Mouse (Mus musculus) CH12.LX (cell line): ENCODE measurements around the gene Ldlrad3. TPM values are rescaled to one million over a fixed set of nuclear protein-coding genes. Genes with fewer than 3 reads are reported as not detected.

ENCODE experiments used
- DNase-seq: peaks from one replicate; pipeline ENCODE4 v3.0.0-alpha.2; 2013; ENCODE audit errors: extremely low read depth
- H3K27ac ChIP-seq: 2 replicates; pipeline ENCODE4 v1.5.1; 2012; ENCODE audit warnings: low read depth, mild to moderate bottlenecking, control low read depth, moderate library complexity; ENCODE audit not compliant: insufficient read depth
- H3K27me3 ChIP-seq: replicated peaks from 2 replicates; pipeline ENCODE3; 2012; ENCODE audit warnings: inconsistent platforms
- H3K36me3 ChIP-seq, 2 experiments: replicated peaks in 1 of 2; 2 replicates each; pipeline versions ENCODE3 to v1.6.1; 2012; ENCODE audit warnings: inconsistent platforms in 1 of 2, low read length in 1 of 2, mild to moderate bottlenecking in 1 of 2, mixed read lengths in 1 of 2, moderate library complexity in 1 of 2; ENCODE audit not compliant: control insufficient read depth in 1 of 2, insufficient read depth in 1 of 2
- H3K4me1 ChIP-seq, 2 experiments: 2 replicates each; pipeline ENCODE4 v1.6.1; 2012; ENCODE audit warnings: inconsistent platforms in 1 of 2, moderate library complexity in 1 of 2; ENCODE audit not compliant: insufficient read depth in 2 of 2, control insufficient read depth in 1 of 2
- H3K4me2 ChIP-seq: 2 replicates; pipeline ENCODE4 v1.6.1; 2012; ENCODE audit warnings: low read depth, mild to moderate bottlenecking, control low read depth; ENCODE audit not compliant: poor library complexity, insufficient read depth, severe bottlenecking
- H3K4me3 ChIP-seq, 3 experiments: fragments of 150-350 bp in 1 of 3; sonication (generic) in 1 of 3; replicated peaks in 1 of 3; 2 replicates each; pipeline versions ENCODE3 to v1.5.1; 2011 to 2012; ENCODE audit warnings: low read depth in 2 of 3, low read length in 2 of 3, mild to moderate bottlenecking in 2 of 3, moderate library complexity in 2 of 3, control low read depth in 1 of 3, improper control_type of control experiment in 1 of 3, inconsistent platforms in 1 of 3, mixed read lengths in 1 of 3; ENCODE audit not compliant: poor library complexity in 1 of 3
- H3K79me2 ChIP-seq: replicated peaks from 2 replicates; pipeline ENCODE4 v1.6.1; 2012; ENCODE audit warnings: mild to moderate bottlenecking, moderate library complexity; ENCODE audit not compliant: control insufficient read depth, poor library complexity, insufficient read depth, severe bottlenecking; ENCODE audit errors: extremely low read depth
- H3K9ac ChIP-seq: 2 replicates; pipeline ENCODE4 v1.6.1; 2012; ENCODE audit warnings: low read depth, mild to moderate bottlenecking, control low read depth, moderate library complexity; ENCODE audit not compliant: insufficient read depth
- H3K9me3 ChIP-seq: replicated peaks from 2 replicates; pipeline ENCODE3; 2012; ENCODE audit warnings: low read length, inconsistent platforms, mixed read lengths
- CHD1 ChIP-seq: IDR thresholded peaks from 2 replicates; pipeline ENCODE4 v1.6.1; 2012; ENCODE audit warnings: low read depth, low read length, improper control_type of control experiment, inconsistent platforms
- E2F4 ChIP-seq: IDR thresholded peaks from 2 replicates; pipeline ENCODE4 v1.6.1; 2011; ENCODE audit warnings: low read depth, low read length, improper control_type of control experiment; ENCODE audit not compliant: insufficient replicate concordance
- ELF1 ChIP-seq: IDR thresholded peaks from 2 replicates; pipeline ENCODE4 v1.6.1; 2014; ENCODE audit warnings: low read depth, mild to moderate bottlenecking, inconsistent platforms, low read length, improper control_type of control experiment
- EP300 ChIP-seq: IDR thresholded peaks from 2 replicates; pipeline ENCODE4 v1.6.1; 2011; ENCODE audit warnings: low read length, improper control_type of control experiment
- GABPA ChIP-seq: IDR thresholded peaks from 2 replicates; pipeline ENCODE4 v1.6.1; 2012; ENCODE audit warnings: low read depth, low read length, improper control_type of control experiment, inconsistent platforms; ENCODE audit not compliant: insufficient replicate concordance
- JUN ChIP-seq: IDR thresholded peaks from 2 replicates; pipeline ENCODE4 v1.6.1; 2011; ENCODE audit warnings: low read depth, mild to moderate bottlenecking, low read length, improper control_type of control experiment, moderate library complexity; ENCODE audit not compliant: insufficient read depth
- JUND ChIP-seq: conservative IDR thresholded peaks from 2 replicates; pipeline ENCODE4 v1.6.1; 2011; ENCODE audit warnings: low read depth, low read length, improper control_type of control experiment
- MAX ChIP-seq: IDR thresholded peaks from 2 replicates; pipeline ENCODE4 v1.6.1; 2011; ENCODE audit warnings: low read length, improper control_type of control experiment
- MYC ChIP-seq: IDR thresholded peaks from 2 replicates; pipeline ENCODE4 v1.6.1; 2011; ENCODE audit warnings: low read depth, mild to moderate bottlenecking, improper control_type of control experiment, low read length
- NELFE ChIP-seq: IDR thresholded peaks from 2 replicates; pipeline ENCODE4 v1.6.1; 2011; ENCODE audit warnings: low read depth, low read length, improper control_type of control experiment
- PAX5 ChIP-seq: IDR thresholded peaks from 2 replicates; pipeline ENCODE4 v1.6.1; 2012; ENCODE audit warnings: low read length, inconsistent platforms, mixed read lengths
- POLR2A ChIP-seq: IDR thresholded peaks from 2 replicates; pipeline ENCODE4 v1.6.1; 2011; ENCODE audit warnings: low read depth, mild to moderate bottlenecking, improper control_type of control experiment, low read length
- RAD21 ChIP-seq: IDR thresholded peaks from 2 replicates; pipeline ENCODE4 v1.6.1; 2011; ENCODE audit warnings: low read depth, mild to moderate bottlenecking, low read length, improper control_type of control experiment, moderate library complexity
- SIN3A ChIP-seq: IDR thresholded peaks from 2 replicates; pipeline ENCODE4 v1.6.1; 2012; ENCODE audit warnings: low read length, improper control_type of control experiment, inconsistent platforms
- TCF12 ChIP-seq: IDR thresholded peaks from 2 replicates; pipeline ENCODE4 v1.6.1; 2014; ENCODE audit warnings: low read depth, mild to moderate bottlenecking, inconsistent platforms, low read length, improper control_type of control experiment
- UBTF ChIP-seq: IDR thresholded peaks from 2 replicates; pipeline ENCODE4 v1.6.1; 2012; ENCODE audit warnings: low read depth, mild to moderate bottlenecking, inconsistent platforms, low read length, improper control_type of control experiment, moderate library complexity
- USF1 ChIP-seq: IDR thresholded peaks from 2 replicates; pipeline ENCODE4 v1.6.1; 2014; ENCODE audit warnings: low read depth, mild to moderate bottlenecking, inconsistent platforms, low read length, improper control_type of control experiment
- ZMIZ1 ChIP-seq: IDR thresholded peaks from 2 replicates; pipeline ENCODE4 v1.6.1; 2012; ENCODE audit warnings: low read depth, mild to moderate bottlenecking, inconsistent platforms, low read length, improper control_type of control experiment
- dilution Hi-C: fragments of 300-500 bp; cut with MboI; formaldehyde crosslinking; loops from 2 replicates; pipeline ENCODE4 v1.14.3; 2020; ENCODE audit warnings: low sequenced_read_pairs; ENCODE audit not compliant: extremely low pct_unique_long_range_greater_than_20kb, extremely low pct_ligation_motif_present
- in situ Hi-C: fragments of 300-500 bp; cut with MboI; formaldehyde crosslinking; loops from 3 replicates; pipeline ENCODE4 v1.14.3; 2019; ENCODE audit warnings: low sequenced_read_pairs, low pct_ligation_motif_present, low pct_unique_long_range_greater_than_20kb, mixed read lengths
- polyA plus RNA-seq: library from polyadenylated mRNA; unstranded; fragments of >175 nt; gene quantifications from 2 replicates; pipeline ENCODE4 v1.2.1, GENCODE M21; 2012; ENCODE audit warnings: low read depth; ENCODE audit not compliant: insufficient read length
- total RNA-seq, 2 experiments: library from RNA; depleted of rRNA; stranded (reverse); fragments of 300-350 nt in 1 of 2; fragments of >200 nt in 1 of 2; gene quantifications; 2 replicates each; pipeline ENCODE4 v1.2.3; 2012 to 2014

The Ldlrad3 gene
- total and polyA plus RNA-seq, 3 experiments, result 0.30 to 2.7 (median 2.1) TPM

DNA sequence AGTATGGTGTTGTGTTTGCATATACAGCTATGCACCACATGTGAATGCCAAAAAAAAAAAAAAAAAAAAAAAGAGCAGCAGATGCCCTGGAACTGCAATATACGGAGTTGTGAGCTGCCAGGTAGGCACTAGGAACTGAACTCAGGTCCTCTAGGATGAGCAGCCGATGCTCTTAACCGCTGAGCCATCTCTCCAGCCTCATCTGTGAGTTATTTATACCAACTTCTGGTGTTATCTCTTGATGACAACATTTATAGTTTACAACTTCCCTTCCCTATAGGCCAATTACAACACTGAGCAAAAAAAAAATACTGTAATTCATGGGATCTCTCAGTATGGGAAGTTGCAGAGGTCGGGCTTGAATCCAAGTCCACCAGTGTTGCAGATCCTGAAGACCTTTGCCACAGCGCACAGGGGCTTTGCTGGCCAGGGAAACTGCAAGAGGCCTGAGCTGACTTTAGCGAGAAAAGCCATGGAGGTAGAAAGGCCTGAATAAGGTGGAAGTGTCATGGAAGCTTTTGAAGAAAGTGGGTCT, 204.2 kb downstream of the Ldlrad3 start:
- no peak for DNase-seq

DNA sequence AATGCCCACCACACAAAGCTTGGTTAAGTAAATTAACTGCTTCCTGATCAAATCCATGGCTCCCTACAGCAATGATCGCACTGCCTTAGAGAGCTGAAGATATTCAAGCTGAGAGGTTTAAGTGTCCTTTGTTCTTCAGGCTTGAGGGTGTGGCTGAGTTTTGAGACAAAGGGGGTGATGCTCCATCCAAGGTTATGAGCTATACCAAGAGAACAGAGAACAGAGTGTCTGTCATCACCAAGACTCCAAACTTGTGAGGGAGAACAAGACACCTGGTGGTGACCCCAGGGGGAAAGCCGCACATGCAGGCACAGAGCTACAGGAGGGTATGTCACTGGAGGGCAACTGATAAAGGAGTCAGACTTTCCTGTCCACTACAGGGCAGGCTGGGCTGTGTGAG, 205.0 kb downstream of the Ldlrad3 start:
- H3K27me3 ChIP-seq, result no peaks in the 10 kb centered on the region
- H3K36me3 ChIP-seq, result no peaks in the 10 kb centered on the region
- dilution Hi-C loops (no loop called here), in situ Hi-C loops (no loop called here)
- no peak for DNase-seq
- TF ChIP-seq JUN (no peak), ZMIZ1 (no peak), MYC (no peak), MAX (no peak), ELF1 (no peak), POLR2A (no peak), SIN3A (no peak), UBTF (no peak), GABPA (no peak), EP300 (no peak), E2F4 (no peak), USF1 (no peak), RAD21 (no peak), NELFE (no peak)
- no peak overlapping the region for H3K4me3 ChIP-seq
- no peaks in the 10 kb centered on the region for H3K79me2 ChIP-seq
- no peak overlapping the region for H3K27ac ChIP-seq
- H3K9ac ChIP-seq, result no peak overlapping the region
- H3K4me2 ChIP-seq, result no peak overlapping the region
- peaks cover 0 to 2% of the 10 kb centered on the region in 2 experiments; a peak in 1 of 4 replicates for H3K4me1 ChIP-seq
- no peaks in the 10 kb centered on the region for H3K9me3 ChIP-seq

More for the DNA sequence above, 204.2 kb downstream of the Ldlrad3 start:
- Histone ChIP-seq H3K4me2 (no peak overlapping the region), H3K9me3 (no peaks in the 10 kb centered on the region), H3K27ac (no peak overlapping the region), H3K9ac (no peak overlapping the region), H3K4me3 (no peak overlapping the region), H3K4me1 (peaks cover 0 to 2% of the 10 kb centered on the region in 2 experiments; a peak in 1 of 4 replicates), H3K36me3 (no peaks in the 10 kb centered on the region), H3K79me2 (no peaks in the 10 kb centered on the region), H3K27me3 (no peaks in the 10 kb centered on the region)
- TF ChIP-seq USF1 (no peak), ZMIZ1 (no peak), JUND (no peak), PAX5 (no peak), POLR2A (no peak), JUN (no peak), CHD1 (no peak), E2F4 (no peak), TCF12 (no peak)
- in situ Hi-C loops, result no loop called here
- dilution Hi-C loops, result no loop called here
